Mouse (Mus musculus) lung, postnatal 25 days (tissue): Measurements from ENCODE around the gene Nrap.
"Not testable (repeated sequence)": the region's sequence is repeated elsewhere in the genome, so short reads cannot be mapped to it uniquely, and the experiment has no call there.

Experiments used
- DNase-seq: peaks from one replicate; pipeline ENCODE4 v3.0.0; 2022; ENCODE audit warnings: low spot score

Gene Nrap

GRCm38 (mm10) chr19:56366168-56366567 lies 23.7 kb downstream of the Nrap start:
- no peak for DNase-seq

- DNase-seq, result no peak
Measured at GRCm38 (mm10) chr19:56364563-56364962, 25.3 kb downstream of the Nrap start.

- no peak for DNase-seq
Measured at GRCm38 (mm10) chr19:56363721-56364460, 25.9 kb downstream of the Nrap start.

- DNase-seq, result no peak
Measured at GRCm38 (mm10) chr19:56358890-56359289, 30.9 kb downstream of the Nrap start.

- DNase-seq, result not testable (repeated sequence)
Measured at GRCm38 (mm10) chr19:56357374-56357708, 32.5 kb downstream of the Nrap start.

GRCm38 (mm10) chr19:56356480-56357373 lies 33.1 kb downstream of the Nrap start:
- DNase-seq, result peak; percentile 70

GRCm38 (mm10) chr19:56355201-56355600 lies 34.6 kb downstream of the Nrap start:
- no peak for DNase-seq

- no peak for DNase-seq
Measured at GRCm38 (mm10) chr19:56353689-56354088, 36.1 kb downstream of the Nrap start.

- peak; percentile 15 for DNase-seq
Measured at GRCm38 (mm10) chr19:56349295-56349694, 40.5 kb downstream of the Nrap start.

- DNase-seq, result no peak
Measured at GRCm38 (mm10) chr19:56346750-56347149, 43.1 kb downstream of the Nrap start.

- DNase-seq, result peak; percentile 16
Measured at GRCm38 (mm10) chr19:56346016-56346415, 43.8 kb downstream of the Nrap start.

- DNase-seq, result no peak
Measured at GRCm38 (mm10) chr19:56343869-56344563, 45.8 kb downstream of the Nrap start.

- peak; percentile 10 for DNase-seq
Measured at GRCm38 (mm10) chr19:56342006-56342405, 47.8 kb downstream of the Nrap start.

- DNase-seq, result no peak
Measured at GRCm38 (mm10) chr19:56336826-56337225, 53.0 kb downstream of the Nrap start.

GRCm38 (mm10) chr19:56336321-56336720 lies 53.5 kb downstream of the Nrap start:
- DNase-seq, result no peak

- no peak for DNase-seq
Measured at GRCm38 (mm10) chr19:56326243-56326855, 63.5 kb downstream of the Nrap start.

GRCm38 (mm10) chr19:56325676-56326075 lies 64.2 kb downstream of the Nrap start:
- no peak for DNase-seq

- no peak for DNase-seq
Measured at GRCm38 (mm10) chr19:56321303-56321920, 68.4 kb downstream of the Nrap start.

- DNase-seq, result peak; percentile 4
Measured at GRCm38 (mm10) chr19:56320186-56320860, 69.5 kb downstream of the Nrap start.

GRCm38 (mm10) chr19:56319629-56320028 lies 70.2 kb downstream of the Nrap start:
- no peak for DNase-seq

- no peak for DNase-seq
Measured at GRCm38 (mm10) chr19:56319219-56319618, 70.6 kb downstream of the Nrap start.
